Mouse (Mus musculus): ENCODE results near the gene Ift27. TPM values are rescaled to one million over a fixed set of nuclear protein-coding genes. Genes with fewer than 3 reads are reported as not detected.

The Ift27 gene
- 57.8 and 60.5 TPM in 2 replicates for polyA plus RNA-seq (2014; fragmentation: Nextera tagmentation; extraction: Ambion mirVana)

GRCm38 (mm10) chr15:78173972-78174886 is at the start of gene Ift27:
Gene Ift27, minus strand, starts transcription at chr15:78174107.
- peak within 1 kb of the TSS; percentile 76 for H3K9ac ChIP-seq (ENCODE audit: low read depth, low read length)
- WGBS, result 3% methylated on average over 40 of the region's 40 CpGs
- no peaks in the 10 kb centered on the region for H3K9me3 ChIP-seq (ENCODE audit: control insufficient read depth, low read length)
- H3K4me3 ChIP-seq (ENCODE audit: low read depth, low read length), result peak within 1 kb of the TSS; percentile 79
- H3K4me2 ChIP-seq, result peak within 1 kb of the TSS; percentile 95
- peak within 1 kb of the TSS; percentile 25; the same call in 1 of the 2 replicates for H3K27ac ChIP-seq (ENCODE audit: low read depth, low read length)
- ATAC-seq (replicated peaks; ENCODE audit: low FRiP score), result peak; percentile 97
- no peaks in the 10 kb centered on the region for H3K27me3 ChIP-seq (replicated peaks; ENCODE audit: control insufficient read depth, insufficient read depth, low read length)
- H3K36me3 ChIP-seq (ENCODE audit: control insufficient read depth, insufficient read depth, low read length), result no peaks in the 10 kb centered on the region
- H3K4me1 ChIP-seq (replicated peaks; ENCODE audit: control insufficient read depth, insufficient read depth, low read length), result peaks cover 21% of the 10 kb centered on the region
- peak; percentile 87 for DNase-seq (ENCODE audit: low spot score)

- no peaks in the 10 kb centered on the region for H3K9me3 ChIP-seq (ENCODE audit: control insufficient read depth, low read length)
- DNase-seq (ENCODE audit: low spot score), result no peak
Measured at GRCm38 (mm10) chr15:78215269-78215668, 41.4 kb upstream of the Ift27 start.

GRCm38 (mm10) chr15:78211367-78211766 is 37.5 kb upstream of the Ift27 start:
- H3K4me3 ChIP-seq (ENCODE audit: low read depth, low read length), result no peak overlapping the region
- H3K27me3 ChIP-seq (replicated peaks; ENCODE audit: control insufficient read depth, insufficient read depth, low read length), result peaks cover 6% of the 10 kb centered on the region
- ATAC-seq (replicated peaks; ENCODE audit: low FRiP score) (no peak), DNase-seq (ENCODE audit: low spot score) (no peak)
- H3K36me3 ChIP-seq (ENCODE audit: control insufficient read depth, insufficient read depth, low read length), result no peaks in the 10 kb centered on the region
- no peaks in the 10 kb centered on the region for H3K9me3 ChIP-seq (ENCODE audit: control insufficient read depth, low read length)
- H3K9ac ChIP-seq (ENCODE audit: low read depth, low read length), result no peak overlapping the region
- no peaks in the 10 kb centered on the region for H3K4me1 ChIP-seq (replicated peaks; ENCODE audit: control insufficient read depth, insufficient read depth, low read length)
- 62% methylated on average over 8 of the region's 8 CpGs for WGBS
- H3K4me2 ChIP-seq, result no peak overlapping the region
- no peak overlapping the region for H3K27ac ChIP-seq (ENCODE audit: low read depth, low read length)

More at GRCm38 (mm10) chr15:78215269-78215668, 41.4 kb upstream of the Ift27 start:
- H3K4me3 ChIP-seq (ENCODE audit: low read depth, low read length), result no peak overlapping the region
- no peaks in the 10 kb centered on the region for H3K4me1 ChIP-seq (replicated peaks; ENCODE audit: control insufficient read depth, insufficient read depth, low read length)
- H3K27ac ChIP-seq (ENCODE audit: low read depth, low read length), result no peak overlapping the region
- H3K27me3 ChIP-seq (replicated peaks; ENCODE audit: control insufficient read depth, insufficient read depth, low read length), result 0 out of 2 replicates have a peak, but pooled peaks cover 2% of the 10 kb centered on the region
- H3K9ac ChIP-seq (ENCODE audit: low read depth, low read length), result no peak overlapping the region
- H3K4me2 ChIP-seq, result no peak overlapping the region
- no peaks in the 10 kb centered on the region for H3K36me3 ChIP-seq (ENCODE audit: control insufficient read depth, insufficient read depth, low read length)
- no peak for ATAC-seq (replicated peaks; ENCODE audit: low FRiP score)
- 80% methylated on average over 9 of the region's 9 CpGs for WGBS

- Histone ChIP-seq H3K36me3 (ENCODE audit: control insufficient read depth, insufficient read depth, low read length) (no peaks in the 10 kb centered on the region), H3K4me3 (ENCODE audit: low read depth, low read length) (no peak overlapping the region), H3K27ac (ENCODE audit: low read depth, low read length) (no peak overlapping the region), H3K9ac (ENCODE audit: low read depth, low read length) (no peak overlapping the region), H3K4me2 (no peak overlapping the region), H3K27me3 (replicated peaks; ENCODE audit: control insufficient read depth, insufficient read depth, low read length) (peaks cover 16% of the 10 kb centered on the region), H3K9me3 (ENCODE audit: control insufficient read depth, low read length) (no peaks in the 10 kb centered on the region), H3K4me1 (replicated peaks; ENCODE audit: control insufficient read depth, insufficient read depth, low read length) (no peaks in the 10 kb centered on the region)
- no peak for DNase-seq (ENCODE audit: low spot score)
- no peak for ATAC-seq (replicated peaks; ENCODE audit: low FRiP score)
- WGBS, result 81% methylated on average over 4 of the region's 4 CpGs
Measured at GRCm38 (mm10) chr15:78210203-78210602, 36.3 kb upstream of the Ift27 start.

GRCm38 (mm10) chr15:78206312-78206711 is 32.4 kb upstream of the Ift27 start, which contains the start of gene Pvalb:
Gene Pvalb, minus strand, starts transcription at chr15:78206400.
- Histone ChIP-seq H3K36me3 (ENCODE audit: control insufficient read depth, insufficient read depth, low read length) (no peaks in the 10 kb centered on the region), H3K4me3 (ENCODE audit: low read depth, low read length) (no peak within 1 kb of the TSS), H3K4me2 (no peak within 1 kb of the TSS), H3K9ac (ENCODE audit: low read depth, low read length) (no peak within 1 kb of the TSS), H3K27ac (ENCODE audit: low read depth, low read length) (no peak within 1 kb of the TSS), H3K27me3 (replicated peaks; ENCODE audit: control insufficient read depth, insufficient read depth, low read length) (peaks cover 50% of the 10 kb centered on the region), H3K9me3 (ENCODE audit: control insufficient read depth, low read length) (no peaks in the 10 kb centered on the region), H3K4me1 (replicated peaks; ENCODE audit: control insufficient read depth, insufficient read depth, low read length) (no peaks in the 10 kb centered on the region)
- 78% methylated on average over 7 of the region's 7 CpGs for WGBS
- ATAC-seq (replicated peaks; ENCODE audit: low FRiP score) (no peak), DNase-seq (ENCODE audit: low spot score) (no peak)

- ATAC-seq (replicated peaks; ENCODE audit: low FRiP score) (no peak), DNase-seq (ENCODE audit: low spot score) (no peak)
- no peak overlapping the region for H3K27ac ChIP-seq (ENCODE audit: low read depth, low read length)
- peaks cover 53% of the 10 kb centered on the region for H3K27me3 ChIP-seq (replicated peaks; ENCODE audit: control insufficient read depth, insufficient read depth, low read length)
- 35% methylated on average over 3 of the region's 3 CpGs for WGBS
- H3K4me1 ChIP-seq (replicated peaks; ENCODE audit: control insufficient read depth, insufficient read depth, low read length), result no peaks in the 10 kb centered on the region
- no peak overlapping the region for H3K9ac ChIP-seq (ENCODE audit: low read depth, low read length)
- H3K4me2 ChIP-seq, result no peak overlapping the region
- H3K9me3 ChIP-seq (ENCODE audit: control insufficient read depth, low read length), result no peaks in the 10 kb centered on the region
- no peaks in the 10 kb centered on the region for H3K36me3 ChIP-seq (ENCODE audit: control insufficient read depth, insufficient read depth, low read length)
- H3K4me3 ChIP-seq (ENCODE audit: low read depth, low read length), result no peak overlapping the region
Measured at GRCm38 (mm10) chr15:78205192-78205591, 31.3 kb upstream of the Ift27 start.

- ATAC-seq (replicated peaks; ENCODE audit: low FRiP score) (no peak), DNase-seq (ENCODE audit: low spot score) (peak; percentile 44)
- no peaks in the 10 kb centered on the region for H3K4me1 ChIP-seq (replicated peaks; ENCODE audit: control insufficient read depth, insufficient read depth, low read length)
- H3K36me3 ChIP-seq (ENCODE audit: control insufficient read depth, insufficient read depth, low read length), result no peaks in the 10 kb centered on the region
- no peak overlapping the region for H3K4me3 ChIP-seq (ENCODE audit: low read depth, low read length)
- no peak overlapping the region for H3K9ac ChIP-seq (ENCODE audit: low read depth, low read length)
- H3K9me3 ChIP-seq (ENCODE audit: control insufficient read depth, low read length), result no peaks in the 10 kb centered on the region
- H3K27me3 ChIP-seq (replicated peaks; ENCODE audit: control insufficient read depth, insufficient read depth, low read length), result peaks cover 57% of the 10 kb centered on the region
- H3K27ac ChIP-seq (ENCODE audit: low read depth, low read length), result no peak overlapping the region
- H3K4me2 ChIP-seq, result peak overlapping the region; percentile 59
- 3% methylated on average over 41 of the region's 41 CpGs for WGBS
Measured at GRCm38 (mm10) chr15:78204053-78204847, 30.3 kb upstream of the Ift27 start.

- no peak for ATAC-seq (replicated peaks; ENCODE audit: low FRiP score)
Measured at GRCm38 (mm10) chr15:78195096-78195880, 21.4 kb upstream of the Ift27 start.

More at GRCm38 (mm10) chr15:78195096-78195880, 21.4 kb upstream of the Ift27 start:
- no peaks in the 10 kb centered on the region for H3K36me3 ChIP-seq (ENCODE audit: control insufficient read depth, insufficient read depth, low read length)
- H3K4me1 ChIP-seq (replicated peaks; ENCODE audit: control insufficient read depth, insufficient read depth, low read length), result no peaks in the 10 kb centered on the region
- H3K4me3 ChIP-seq (ENCODE audit: low read depth, low read length), result no peak overlapping the region
- H3K4me2 ChIP-seq, result no peak overlapping the region
- H3K27me3 ChIP-seq (replicated peaks; ENCODE audit: control insufficient read depth, insufficient read depth, low read length), result peaks cover 5% of the 10 kb centered on the region
- no peak for DNase-seq (ENCODE audit: low spot score)
- no peaks in the 10 kb centered on the region for H3K9me3 ChIP-seq (ENCODE audit: control insufficient read depth, low read length)
- 68% methylated on average over 28 of the region's 28 CpGs for WGBS
- H3K9ac ChIP-seq (ENCODE audit: low read depth, low read length), result no peak overlapping the region
- H3K27ac ChIP-seq (ENCODE audit: low read depth, low read length), result no peak overlapping the region
